Mouse (Mus musculus) heart, adult 2 months (tissue): Measurements from ENCODE around the gene Stambp. TPM values are rescaled to one million over a fixed set of nuclear protein-coding genes. Genes with fewer than 3 reads are reported as not detected.

Source experiments
- DNase-seq, 2 experiments: peaks; one replicate each; pipeline ENCODE4 v3.0.0; 2021
- H3K27ac ChIP-seq: fragments of 200-600 bp; 2 replicates; pipeline ENCODE4 v1.8.1; 2022
- H3K27me3 ChIP-seq: fragments of 200-500 bp; 2 replicates; pipeline ENCODE4 v1.6.1; 2012; ENCODE audit warnings: mild to moderate bottlenecking, low read length, inconsistent platforms, mixed read lengths; ENCODE audit not compliant: control insufficient read depth, insufficient read depth
- H3K36me3 ChIP-seq: fragments of 200-500 bp; 2 replicates; pipeline ENCODE4 v1.6.1; 2012; ENCODE audit warnings: low read length, inconsistent platforms; ENCODE audit not compliant: control insufficient read depth, insufficient read depth
- H3K4me1 ChIP-seq: fragments of 200-500 bp; 2 replicates; pipeline ENCODE4 v1.6.1; 2011; ENCODE audit warnings: low read length; ENCODE audit not compliant: control insufficient read depth, insufficient read depth
- H3K4me3 ChIP-seq: fragments of 200-600 bp; 2 replicates; pipeline ENCODE4 v1.8.1; 2022
- H3K79me2 ChIP-seq: fragments of 200-500 bp; replicated peaks from 2 replicates; pipeline ENCODE4 v1.6.1; 2012; ENCODE audit warnings: mild to moderate bottlenecking, inconsistent platforms, low read length, moderate library complexity, mixed read lengths; ENCODE audit not compliant: control insufficient read depth, insufficient read depth
- H3K9ac ChIP-seq: fragments of 200-500 bp; 2 replicates; pipeline ENCODE4 v1.6.1; 2012; ENCODE audit warnings: low read depth, mild to moderate bottlenecking, control low read depth, inconsistent platforms, low read length, mixed read lengths
- CTCF ChIP-seq: fragments of 200-600 bp; IDR thresholded peaks from 2 replicates; pipeline ENCODE4 v1.8.1; 2022; ENCODE audit warnings: antibody characterized with exemption, mild to moderate bottlenecking, moderate library complexity
- EP300 ChIP-seq: fragments of 200-500 bp; IDR thresholded peaks from 2 replicates; pipeline ENCODE4 v1.6.1; 2011; ENCODE audit warnings: low read depth, low read length, control low read depth; ENCODE audit not compliant: insufficient read depth
- POLR2A ChIP-seq: fragments of 200-500 bp; IDR thresholded peaks from 2 replicates; pipeline ENCODE4 v1.6.1; 2011; ENCODE audit warnings: mild to moderate bottlenecking, low read depth, low read length, control low read depth; ENCODE audit not compliant: insufficient read depth
- WGBS: fragments of 180-500 bp; shearing (Covaris S2); methylation state at CpG from one replicate; pipeline ENCODE4 v1.1.7; 2018; 5-methylcytosine and 5-hydroxymethylcytosine counted together
- intact Hi-C: fragments of 180-260 bp; cut with DNase I; formaldehyde crosslinking; loops from one replicate; pipeline ENCODE4 v1.15.1; 2025
- polyA plus RNA-seq: library from polyadenylated mRNA; depleted of rRNA; stranded (reverse); fragments of >200 nt; gene quantifications from 2 replicates; pipeline ENCODE4 v1.2.3, GENCODE M21; 2012
- total RNA-seq, 2 experiments: library from RNA; stranded (reverse); gene quantifications; 2 replicates each; pipeline ENCODE4 v1.2.3; 2021

The Stambp gene
- total and polyA plus RNA-seq, 3 experiments: 10.1 to 12.9 (median 11.9) TPM

DNA sequence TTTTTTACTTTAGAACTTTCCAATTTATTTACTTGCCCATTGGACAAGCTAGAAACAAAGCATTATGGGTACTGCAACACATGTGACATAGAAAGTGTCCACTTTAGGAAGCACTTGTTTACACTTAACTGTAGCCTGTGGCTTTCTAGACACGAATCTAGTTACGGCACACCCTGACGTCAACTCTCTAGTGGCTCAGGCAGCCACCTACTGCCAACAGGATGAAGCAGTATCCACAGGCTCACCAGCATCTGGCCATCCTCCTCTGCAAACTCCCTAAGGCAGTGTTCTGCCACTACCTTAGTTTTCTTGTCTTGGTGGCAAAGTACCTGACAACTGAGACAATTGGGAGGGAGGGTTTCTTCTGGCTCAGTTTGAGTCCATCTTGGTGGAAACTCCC lies 69.2 kb downstream of the Stambp start:
- 45% methylated on average over 3 of the region's 3 CpGs for WGBS
- intact Hi-C loops: no loop called here
- TF ChIP-seq CTCF (no peak), EP300 (no peak), POLR2A (no peak)

DNA sequence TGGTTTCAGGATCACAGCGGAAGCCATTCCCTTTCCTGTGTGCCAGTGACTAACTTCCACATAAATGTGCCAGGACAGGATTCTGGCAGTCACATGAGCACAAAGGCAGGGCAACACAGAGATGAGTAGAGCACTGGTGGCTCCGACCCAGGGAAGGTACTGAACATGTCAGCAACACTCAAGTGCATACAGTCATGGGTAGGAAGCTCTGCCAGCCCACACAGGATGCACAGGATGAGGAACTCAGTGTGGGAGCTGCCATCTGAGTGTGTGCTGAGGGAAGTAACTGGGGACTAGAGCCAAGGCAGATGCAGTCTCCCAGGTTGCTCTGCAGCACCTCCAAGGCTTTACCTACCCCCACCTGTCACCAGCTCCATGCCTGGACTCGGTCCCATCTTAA lies 69.9 kb downstream of the Stambp start:
- peak in 1 of 2 experiments; percentile 53 for DNase-seq
- intact Hi-C loops: no loop called here
- H3K27ac ChIP-seq: peak overlapping the region; percentile 48
- no peak overlapping the region for H3K4me3 ChIP-seq
- H3K79me2 ChIP-seq: no peaks in the 10 kb centered on the region
- no peaks in the 10 kb centered on the region for H3K36me3 ChIP-seq
- H3K9ac ChIP-seq: no peak overlapping the region
- TF ChIP-seq CTCF (no peak), EP300 (no peak), POLR2A (no peak)
- 39% methylated on average over 3 of the region's 3 CpGs for WGBS
- no peaks in the 10 kb centered on the region for H3K27me3 ChIP-seq
- H3K4me1 ChIP-seq: peaks cover 16% of the 10 kb centered on the region

More for the DNA sequence above, 69.2 kb downstream of the Stambp start:
- no peak overlapping the region for H3K4me3 ChIP-seq
- H3K9ac ChIP-seq: no peak overlapping the region
- H3K36me3 ChIP-seq: no peaks in the 10 kb centered on the region
- H3K27me3 ChIP-seq: no peaks in the 10 kb centered on the region
- H3K27ac ChIP-seq: no peak overlapping the region; the same call in 1 of the 2 replicates
- no peak for DNase-seq
- no peaks in the 10 kb centered on the region for H3K79me2 ChIP-seq
- H3K4me1 ChIP-seq: peaks cover 16% of the 10 kb centered on the region

DNA sequence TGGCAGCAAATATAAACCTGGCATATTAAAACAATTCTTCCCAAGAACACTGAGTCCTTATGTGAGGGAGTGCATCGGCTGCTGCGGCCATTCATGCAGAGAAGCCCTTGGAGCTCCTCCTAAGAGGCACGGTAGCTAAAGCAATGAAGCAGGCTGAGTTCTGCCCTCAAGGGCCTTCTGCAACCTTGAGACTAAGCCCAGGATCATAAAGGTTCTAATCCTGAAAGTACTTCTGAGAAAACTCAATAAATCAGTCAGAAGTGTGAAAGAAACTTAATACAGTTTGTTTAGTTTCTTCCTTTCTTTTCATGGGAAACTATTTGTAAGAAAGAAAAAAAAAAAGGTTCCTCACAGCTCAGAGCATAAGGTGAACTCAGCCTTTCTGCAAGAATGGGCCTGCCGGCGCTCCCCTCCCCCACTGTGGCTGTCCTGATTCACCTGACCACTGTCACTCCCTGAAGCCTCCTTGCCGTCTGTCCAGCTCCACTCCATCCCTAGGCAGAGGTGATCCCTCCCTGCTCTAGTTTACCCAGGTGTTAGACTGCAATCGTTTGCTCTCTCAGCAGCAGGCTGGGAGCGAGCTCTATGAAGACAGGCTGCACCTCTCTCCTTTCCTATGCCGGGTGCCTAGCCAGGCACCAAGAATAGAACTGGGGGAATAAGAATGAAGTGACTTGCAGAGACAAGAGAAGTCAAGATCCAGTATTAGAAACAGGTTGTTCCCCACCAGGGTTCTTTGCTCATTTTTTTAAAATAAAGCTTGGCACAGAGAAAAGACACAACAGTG lies 70.8 kb downstream of the Stambp start:
- WGBS: 63% methylated on average over 9 of the region's 9 CpGs
- TF ChIP-seq POLR2A (no peak), CTCF (no peak), EP300 (no peak)
- Histone ChIP-seq H3K4me1 (peaks cover 14% of the 10 kb centered on the region), H3K9ac (0 out of 2 replicates have a peak overlapping the region, but pooled peaks have one; percentile 0), H3K27me3 (no peaks in the 10 kb centered on the region), H3K4me3 (no peak overlapping the region), H3K27ac (peak overlapping the region; percentile 48; the same call in 1 of the 2 replicates), H3K79me2 (no peaks in the 10 kb centered on the region), H3K36me3 (no peaks in the 10 kb centered on the region)
- no peak for DNase-seq
- intact Hi-C loops: no loop called here

DNA sequence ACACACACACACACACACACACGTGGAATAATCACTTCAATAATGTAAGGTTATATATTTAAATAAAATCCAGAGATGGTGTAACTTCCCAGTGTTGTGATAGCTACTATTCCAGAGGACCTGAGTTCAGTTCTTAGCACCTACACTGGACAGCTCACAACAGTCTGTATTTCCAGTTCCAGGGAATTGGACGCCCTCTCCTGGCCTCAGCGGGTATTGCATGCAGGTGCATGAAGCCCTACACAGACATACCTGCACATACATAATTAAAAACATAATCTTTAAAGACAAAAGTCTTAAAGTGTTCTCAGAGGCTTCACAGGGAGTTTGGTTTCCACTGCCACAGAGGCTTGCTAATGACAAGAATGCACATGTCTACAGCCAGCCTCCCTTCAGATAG lies 72.1 kb downstream of the Stambp start:
- Histone ChIP-seq H3K9ac (no peak overlapping the region), H3K4me1 (peaks cover 14% of the 10 kb centered on the region), H3K27ac (no peak overlapping the region), H3K4me3 (no peak overlapping the region), H3K27me3 (no peaks in the 10 kb centered on the region), H3K36me3 (no peaks in the 10 kb centered on the region), H3K79me2 (no peaks in the 10 kb centered on the region)
- TF ChIP-seq EP300: no peak
- TF ChIP-seq POLR2A: no peak
- TF ChIP-seq CTCF: peak; percentile 61
- WGBS: 61% methylated on average over 3 of the region's 3 CpGs
- no peak for DNase-seq
- intact Hi-C loops: no loop called here

DNA sequence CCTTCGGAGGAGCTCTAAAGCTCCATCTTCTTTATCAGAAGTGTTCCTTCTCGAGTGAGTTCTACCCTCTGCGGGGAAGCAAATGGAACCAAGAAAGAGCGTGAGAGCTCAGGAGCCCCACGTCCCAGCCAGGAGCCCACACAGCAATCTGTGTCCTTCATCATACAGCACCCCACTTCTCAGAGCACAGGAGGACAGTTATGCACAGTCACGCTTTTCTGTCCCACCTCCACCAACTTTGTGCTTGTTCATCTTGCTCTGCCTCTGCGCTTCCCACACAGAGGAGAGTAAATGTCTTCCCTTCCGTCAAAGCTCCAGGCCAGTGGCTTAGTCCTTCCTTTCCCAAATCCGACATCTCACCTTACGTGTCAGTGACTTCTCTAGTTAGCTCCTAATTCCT lies 73.5 kb downstream of the Stambp start:
- Histone ChIP-seq H3K27me3 (no peaks in the 10 kb centered on the region), H3K4me3 (no peak overlapping the region), H3K36me3 (no peaks in the 10 kb centered on the region), H3K4me1 (peaks cover 12% of the 10 kb centered on the region), H3K79me2 (no peaks in the 10 kb centered on the region), H3K27ac (no peak overlapping the region), H3K9ac (no peak overlapping the region)
- WGBS: 96% methylated on average over 10 of the region's 10 CpGs
- intact Hi-C loops: no loop called here
- no peak for TF ChIP-seq CTCF
- no peak for TF ChIP-seq EP300
- no peak for TF ChIP-seq POLR2A
- DNase-seq: no peak
